Comparison of ENCODE assay signal across 7 mouse cellular contexts in the genomic region with DNA sequence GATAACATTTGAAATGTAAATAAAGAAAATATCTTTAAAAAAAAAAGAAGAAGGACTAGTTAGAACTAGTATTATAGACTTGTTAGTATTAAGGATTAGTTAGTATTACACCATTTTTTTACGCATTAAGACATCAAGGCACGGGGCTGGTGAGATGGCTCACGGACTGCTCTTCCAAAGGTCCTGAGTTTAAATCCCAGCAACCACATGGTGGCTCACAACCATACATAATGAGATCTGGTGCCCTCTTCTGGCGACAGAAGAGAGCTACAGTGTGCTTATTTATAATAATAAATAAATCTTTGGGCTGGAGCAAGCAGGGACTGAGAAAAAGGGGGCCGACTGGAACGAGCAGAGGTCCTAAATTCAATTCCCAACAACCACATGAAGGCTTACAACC. TPM values are rescaled to one million over a fixed set of nuclear protein-coding genes. Genes with fewer than 3 reads are reported as not detected.
DNase-seq lines count a peak whose midpoint lies in the region; ATAC-seq and TF ChIP-seq lines count a peak whose summit lies in the region.
"Not testable (repeated sequence)": the region's sequence is repeated elsewhere in the genome, so short reads cannot be mapped to it uniquely, and the experiment has no call there.

No protein-coding gene starts in this region.

- dilution Hi-C loops in CH12.LX (cut with MboI; ENCODE audit: extremely low pct_ligation_motif_present, extremely low pct_unique_long_range_greater_than_20kb, low sequenced_read_pairs) = not testable (repeated sequence)

- not testable (repeated sequence) for H3K4me1 ChIP-seq in CH12.LX (ENCODE audit: control insufficient read depth in 1 of 2, insufficient read depth in 2 of 2); heart, adult 2 months (ENCODE audit: control insufficient read depth, insufficient read depth, low read length); stomach, postnatal 0 days (replicated peaks; ENCODE audit: control insufficient read depth, insufficient read depth)

- H3K27ac ChIP-seq in CH12.LX (ENCODE audit: insufficient read depth, low read depth); heart, adult 2 months; layer of hippocampus, adult 2 months; stomach, postnatal 0 days (replicated peaks): not testable (repeated sequence)

- intact Hi-C loops in heart, adult 2 months (cut with DNase I) = not testable (repeated sequence)

- DNase-seq in CH12.LX (ENCODE audit: extremely low read depth) (peak; percentile 24), NIH3T3 (ENCODE audit: low read depth) (peak; percentile 69)
- peak; percentile 46 for DNase-seq in c-Kit-positive CD71-positive TER-119-positive erythroid progenitor cells, embryonic 14.5 days (ENCODE audit: low spot score)
- not testable (repeated sequence) for DNase-seq in heart, adult 2 months; layer of hippocampus, adult 2 months (ENCODE audit: low spot score in 2 of 2); stomach, postnatal 0 days (ENCODE audit: low spot score)

- TF ChIP-seq POLR2A in CH12.LX (IDR thresholded peaks at IDR 0.05; ENCODE audit: low read depth, low read length); heart, adult 2 months (IDR thresholded peaks at IDR 0.05; ENCODE audit: insufficient read depth, low read depth, low read length): not testable (repeated sequence)

- H3K27me3 ChIP-seq in CH12.LX (replicated peaks); heart, adult 2 months (ENCODE audit: control insufficient read depth, insufficient read depth, low read length); stomach, postnatal 0 days (ENCODE audit: control insufficient read depth, insufficient read depth, low read length): not testable (repeated sequence)

- WGBS in heart, adult 2 months = 72% methylated on average over 6 of the region's 6 CpGs
- 71% methylated on average over 6 of the region's 6 CpGs for WGBS in stomach, postnatal 0 days

- TF ChIP-seq RAD21 in CH12.LX (IDR thresholded peaks at IDR 0.05; ENCODE audit: low read depth, low read length) = not testable (repeated sequence)

- H3K9me3 ChIP-seq in CH12.LX (replicated peaks; ENCODE audit: low read length); stomach, postnatal 0 days (ENCODE audit: control insufficient read depth, low read length): not testable (repeated sequence)

- TF ChIP-seq CTCF in CH12.LX (conservative IDR thresholded peaks at IDR 0.05 in 1 of 2, IDR thresholded peaks at IDR 0.05 in 1 of 2; ENCODE audit: low read depth in 2 of 2, low read length in 2 of 2) = peak; percentile 12 to 70; a peak in 2 of 4 replicates
- peak; percentile 54 for TF ChIP-seq CTCF in heart, adult 2 months (IDR thresholded peaks at IDR 0.05)
- peak; percentile 68 for TF ChIP-seq CTCF in layer of hippocampus, adult 2 months (conservative IDR thresholded peaks at IDR 0.05)
- peak; percentile 51 for TF ChIP-seq CTCF in stomach, postnatal 0 days (IDR thresholded peaks at IDR 0.05; ENCODE audit: low read depth)

- in situ Hi-C loops in CH12.LX (cut with MboI; ENCODE audit: low pct_ligation_motif_present, low pct_unique_long_range_greater_than_20kb, low sequenced_read_pairs) = not testable (repeated sequence)

- H3K79me2 ChIP-seq in CH12.LX (replicated peaks; ENCODE audit: control insufficient read depth, extremely low read depth, insufficient read depth, poor library complexity, severe bottlenecking); heart, adult 2 months (replicated peaks; ENCODE audit: control insufficient read depth, insufficient read depth, low read length): not testable (repeated sequence)

- not testable (repeated sequence) for H3K9ac ChIP-seq in CH12.LX (ENCODE audit: insufficient read depth, low read depth); heart, adult 2 months (ENCODE audit: low read depth, low read length); stomach, postnatal 0 days (ENCODE audit: low read length)

- 0 out of 2 replicates have a peak, but pooled peaks have one; percentile 40 for ATAC-seq in megakaryocyte, adult 5-6 weeks (ENCODE audit: poor library complexity, severe bottlenecking)
- not testable (repeated sequence) for ATAC-seq in stomach, postnatal 0 days (ENCODE audit: low FRiP score, low TSS enrichment)

- not testable (repeated sequence) for H3K4me3 ChIP-seq in CH12.LX (replicated peaks in 1 of 3; ENCODE audit: low read depth in 2 of 3, low read length in 2 of 3, poor library complexity in 1 of 3); heart, adult 2 months; layer of hippocampus, adult 2 months; stomach, postnatal 0 days (ENCODE audit: low read depth, low read length)

- not testable (repeated sequence) for H3K36me3 ChIP-seq in CH12.LX (replicated peaks in 1 of 2; ENCODE audit: control insufficient read depth in 1 of 2, insufficient read depth in 1 of 2, low read length in 1 of 2); heart, adult 2 months (ENCODE audit: control insufficient read depth, insufficient read depth, low read length); stomach, postnatal 0 days (ENCODE audit: control insufficient read depth, insufficient read depth, low read length)

- not testable (repeated sequence) for TF ChIP-seq EP300 in CH12.LX (IDR thresholded peaks at IDR 0.05; ENCODE audit: low read length); heart, adult 2 months (IDR thresholded peaks at IDR 0.05; ENCODE audit: insufficient read depth, low read depth, low read length); stomach, postnatal 0 days (optimal IDR thresholded peaks at IDR 0.05)

- not testable (repeated sequence) for H3K4me2 ChIP-seq in CH12.LX (ENCODE audit: insufficient read depth, low read depth, poor library complexity, severe bottlenecking); stomach, postnatal 0 days (replicated peaks; ENCODE audit: low read depth)

TF ChIP-seq in CH12.LX, 34 proteins besides CTCF, POLR2A, EP300 and RAD21:
- 0 out of 2 replicates have a peak, but pooled peaks have one; percentile 21 for TF ChIP-seq MYC (IDR thresholded peaks at IDR 0.05; ENCODE audit: low read depth, low read length)
- TF ChIP-seq SMC3 (IDR thresholded peaks at IDR 0.05; ENCODE audit: low read depth, low read length) = peak; percentile 22; the same call in 1 of the 2 replicates

RNA-seq across cellular contexts. Expression of a gene that starts 33.5 kb away (rescaled TPM):
- 89.0 and 138 TPM in 2 replicates for total RNA-seq in CH12.LX (2012; rRNA removed)
- 180 and 187 TPM in 2 replicates for total RNA-seq in CH12.LX (2014; rRNA removed)
- 202 and 214 TPM in 2 replicates for polyA plus RNA-seq in CH12.LX (2012; ENCODE audit: insufficient read length, low read depth)
- 1 to 10 TPM; 1.8 to 2.1 TPM for total RNA-seq in heart, adult 2 months (2021)
- 0.82 and 1.7 TPM in 2 replicates for polyA plus RNA-seq in heart, adult 2 months (2012; rRNA removed)
- 1 to 10 TPM; 2.0 to 2.2 TPM for total RNA-seq in layer of hippocampus, adult 2 months (2021)
- 157 TPM in 2 replicates for total RNA-seq in megakaryocyte, adult 5-6 weeks (2015)
- 134 and 135 TPM in 2 replicates for total RNA-seq in megakaryocyte, adult 5-6 weeks (2017)
- 38.0 and 41.2 TPM in 2 replicates for polyA plus RNA-seq in stomach, postnatal 0 days (2015; fragmentation: Nextera tagmentation; extraction: Ambion mirVana)

RNA-seq across cellular contexts. Expression of a gene that starts 59.9 kb away (rescaled TPM):
- total RNA-seq in CH12.LX (2012; rRNA removed) (not detected in 2 replicates), CH12.LX (2014; rRNA removed) (not detected in 2 replicates)
- not detected in 2 replicates for polyA plus RNA-seq in CH12.LX (2012; ENCODE audit: insufficient read length, low read depth)
- total RNA-seq in heart, adult 2 months (2021) = 1 to 10 TPM; 3.3 to 4.0 TPM
- polyA plus RNA-seq in heart, adult 2 months (2012; rRNA removed) = 5.6 and 7.4 TPM in 2 replicates
- total RNA-seq in layer of hippocampus, adult 2 months (2021) = 10 to 100 TPM; 22.8 to 28.6 TPM
- total RNA-seq in megakaryocyte, adult 5-6 weeks (2015) = not detected in 2 replicates
- total RNA-seq in megakaryocyte, adult 5-6 weeks (2017) = not detected in 2 replicates
- 1.4 and 1.9 TPM in 2 replicates for polyA plus RNA-seq in stomach, postnatal 0 days (2015; fragmentation: Nextera tagmentation; extraction: Ambion mirVana)

Comparison
In these comparisons a context has a peak if more than half of its experiments do, and no peak if none do; other contexts are left out.
1. RNA of a gene that starts 33.5 kb away (total RNA-seq): 89.0 to 187 TPM in CH12.LX and 134 to 157 TPM in megakaryocyte, adult 5-6 weeks; 2.0 to 2.2 TPM in layer of hippocampus, adult 2 months and 1.8 to 2.1 TPM in heart, adult 2 months; every median in the first group is over 10 times any median in the second.
2. RNA of a gene that starts 59.9 kb away (total RNA-seq): 22.8 to 28.6 TPM in layer of hippocampus, adult 2 months; 3.3 to 4.0 TPM in heart, adult 2 months, not detected in CH12.LX and not detected in megakaryocyte, adult 5-6 weeks; every median in the first group is over 4 times any median in the second.
3. Peak in every context shown above with its lines, with median percentiles within 50 percentile points of each other: CTCF ChIP-seq.